Mouse (Mus musculus): Measurements from ENCODE around the gene Rgs16. TPM values are rescaled to one million over a fixed set of nuclear protein-coding genes. Genes with fewer than 3 reads are reported as not detected.

Gene Rgs16
- polyA plus RNA-seq, 1 experiment = 3.1 TPM

- Histone ChIP-seq H3K4me1 (replicated peaks; ENCODE audit: control insufficient read depth, insufficient read depth, low read length) (peaks cover 25% of the 10 kb centered on the region), H3K36me3 (ENCODE audit: control insufficient read depth, insufficient read depth, low read length) (no peaks in the 10 kb centered on the region), H3K4me3 (ENCODE audit: control insufficient read depth, insufficient read depth, low read length) (no peak overlapping the region), H3K27me3 (ENCODE audit: control insufficient read depth, insufficient read depth, low read length) (no peaks in the 10 kb centered on the region), H3K27ac (ENCODE audit: control insufficient read depth, insufficient read depth, low read length) (no peak overlapping the region)
- TF ChIP-seq CTCF (IDR thresholded peaks at IDR 0.05; ENCODE audit: borderline replicate concordance, control insufficient read depth, extremely low read depth, insufficient read depth, low read length, poor library complexity) (no peak), POLR2A (IDR thresholded peaks at IDR 0.05; ENCODE audit: control insufficient read depth, extremely low read depth, insufficient read depth, low read length, poor library complexity) (no peak)
- peak; percentile 33 for DNase-seq
- WGBS = 67% methylated on average over 14 of the region's 14 CpGs
Observed at GRCm38 (mm10) chr1:153746119-153746670, 6.0 kb downstream of the Rgs16 start.

GRCm38 (mm10) chr1:153746728-153747127, 6.6 kb downstream of the Rgs16 start:
- TF ChIP-seq CTCF (IDR thresholded peaks at IDR 0.05; ENCODE audit: borderline replicate concordance, control insufficient read depth, extremely low read depth, insufficient read depth, low read length, poor library complexity) (peak; percentile 75), POLR2A (IDR thresholded peaks at IDR 0.05; ENCODE audit: control insufficient read depth, extremely low read depth, insufficient read depth, low read length, poor library complexity) (no peak)
- no peak overlapping the region for H3K27ac ChIP-seq (ENCODE audit: control insufficient read depth, insufficient read depth, low read length)
- no peaks in the 10 kb centered on the region for H3K36me3 ChIP-seq (ENCODE audit: control insufficient read depth, insufficient read depth, low read length)
- no peak overlapping the region for H3K4me3 ChIP-seq (ENCODE audit: control insufficient read depth, insufficient read depth, low read length)
- DNase-seq = peak; percentile 76
- H3K27me3 ChIP-seq (ENCODE audit: control insufficient read depth, insufficient read depth, low read length) = no peaks in the 10 kb centered on the region
- 4% methylated on average over 12 of the region's 12 CpGs for WGBS
- peaks cover 25% of the 10 kb centered on the region for H3K4me1 ChIP-seq (replicated peaks; ENCODE audit: control insufficient read depth, insufficient read depth, low read length)

- 51% methylated on average over 12 of the region's 12 CpGs for WGBS
- DNase-seq = no peak
- Histone ChIP-seq H3K36me3 (ENCODE audit: control insufficient read depth, insufficient read depth, low read length) (no peaks in the 10 kb centered on the region), H3K27me3 (ENCODE audit: control insufficient read depth, insufficient read depth, low read length) (no peaks in the 10 kb centered on the region), H3K27ac (ENCODE audit: control insufficient read depth, insufficient read depth, low read length) (no peak overlapping the region), H3K4me1 (replicated peaks; ENCODE audit: control insufficient read depth, insufficient read depth, low read length) (peaks cover 25% of the 10 kb centered on the region), H3K4me3 (ENCODE audit: control insufficient read depth, insufficient read depth, low read length) (no peak overlapping the region)
- TF ChIP-seq CTCF (IDR thresholded peaks at IDR 0.05; ENCODE audit: borderline replicate concordance, control insufficient read depth, extremely low read depth, insufficient read depth, low read length, poor library complexity) = no peak
- TF ChIP-seq POLR2A (IDR thresholded peaks at IDR 0.05; ENCODE audit: control insufficient read depth, extremely low read depth, insufficient read depth, low read length, poor library complexity) = no peak
Observed at GRCm38 (mm10) chr1:153747861-153748530, 7.8 kb downstream of the Rgs16 start.

- Histone ChIP-seq H3K27me3 (ENCODE audit: control insufficient read depth, insufficient read depth, low read length) (no peaks in the 10 kb centered on the region), H3K4me3 (ENCODE audit: control insufficient read depth, insufficient read depth, low read length) (no peak overlapping the region), H3K27ac (ENCODE audit: control insufficient read depth, insufficient read depth, low read length) (no peak overlapping the region), H3K4me1 (replicated peaks; ENCODE audit: control insufficient read depth, insufficient read depth, low read length) (peaks cover 28% of the 10 kb centered on the region), H3K36me3 (ENCODE audit: control insufficient read depth, insufficient read depth, low read length) (no peaks in the 10 kb centered on the region)
- DNase-seq = peak; percentile 73
- TF ChIP-seq CTCF (IDR thresholded peaks at IDR 0.05; ENCODE audit: borderline replicate concordance, control insufficient read depth, extremely low read depth, insufficient read depth, low read length, poor library complexity) (no peak), POLR2A (IDR thresholded peaks at IDR 0.05; ENCODE audit: control insufficient read depth, extremely low read depth, insufficient read depth, low read length, poor library complexity) (no peak)
- WGBS = 0% methylated on average over 1 of the region's 1 CpGs
Observed at GRCm38 (mm10) chr1:153748549-153748948, 8.4 kb downstream of the Rgs16 start.

GRCm38 (mm10) chr1:153749211-153749801, 9.2 kb downstream of the Rgs16 start, which contains the start of gene Rnasel:
Gene Rnasel, plus strand, starts transcription at chr1:153749426.
- under 1% methylated on average over 18 of the region's 18 CpGs for WGBS
- peaks cover 35% of the 10 kb centered on the region for H3K4me1 ChIP-seq (replicated peaks; ENCODE audit: control insufficient read depth, insufficient read depth, low read length)
- no peaks in the 10 kb centered on the region for H3K27me3 ChIP-seq (ENCODE audit: control insufficient read depth, insufficient read depth, low read length)
- no peak for TF ChIP-seq POLR2A (IDR thresholded peaks at IDR 0.05; ENCODE audit: control insufficient read depth, extremely low read depth, insufficient read depth, low read length, poor library complexity)
- TF ChIP-seq CTCF (IDR thresholded peaks at IDR 0.05; ENCODE audit: borderline replicate concordance, control insufficient read depth, extremely low read depth, insufficient read depth, low read length, poor library complexity) = peak; percentile 43; the same call in 1 of the 2 replicates
- peak within 1 kb of the TSS; percentile 45; the same call in 1 of the 2 replicates for H3K27ac ChIP-seq (ENCODE audit: control insufficient read depth, insufficient read depth, low read length)
- DNase-seq = peak; percentile 72
- peak within 1 kb of the TSS; percentile 59 for H3K4me3 ChIP-seq (ENCODE audit: control insufficient read depth, insufficient read depth, low read length)
- H3K36me3 ChIP-seq (ENCODE audit: control insufficient read depth, insufficient read depth, low read length) = no peaks in the 10 kb centered on the region

GRCm38 (mm10) chr1:153750054-153750453, 9.9 kb downstream of the Rgs16 start:
- 49% methylated on average over 6 of the region's 6 CpGs for WGBS
- Histone ChIP-seq H3K4me1 (replicated peaks; ENCODE audit: control insufficient read depth, insufficient read depth, low read length) (peaks cover 41% of the 10 kb centered on the region), H3K36me3 (ENCODE audit: control insufficient read depth, insufficient read depth, low read length) (no peaks in the 10 kb centered on the region), H3K27ac (ENCODE audit: control insufficient read depth, insufficient read depth, low read length) (no peak overlapping the region), H3K27me3 (ENCODE audit: control insufficient read depth, insufficient read depth, low read length) (no peaks in the 10 kb centered on the region), H3K4me3 (ENCODE audit: control insufficient read depth, insufficient read depth, low read length) (no peak overlapping the region)
- no peak for DNase-seq
- TF ChIP-seq POLR2A (IDR thresholded peaks at IDR 0.05; ENCODE audit: control insufficient read depth, extremely low read depth, insufficient read depth, low read length, poor library complexity) (no peak), CTCF (IDR thresholded peaks at IDR 0.05; ENCODE audit: borderline replicate concordance, control insufficient read depth, extremely low read depth, insufficient read depth, low read length, poor library complexity) (no peak)
